Mouse (Mus musculus) right cerebral cortex, postnatal 4 days (tissue): ENCODE measurements around the gene Chrdl2.

Source experiments
- DNase-seq: peaks from one replicate; pipeline ENCODE4 v3.0.0-alpha.2; 2022

Chrdl2 gene

GRCm38 (mm10) chr7:99988725-99989124 is 17.2 kb upstream of the Chrdl2 start:
- DNase-seq, result peak; percentile 72

GRCm38 (mm10) chr7:99989844-99990760 is 15.9 kb upstream of the Chrdl2 start:
- peak; percentile 40 for DNase-seq

- DNase-seq, result no peak
These were observed 14.8 kb upstream of the Chrdl2 start for GRCm38 (mm10) chr7:99990990-99991707.

GRCm38 (mm10) chr7:99993159-99993558 is 12.8 kb upstream of the Chrdl2 start:
- no peak for DNase-seq

GRCm38 (mm10) chr7:99995186-99995585 is 10.8 kb upstream of the Chrdl2 start:
- DNase-seq, result no peak

- no peak for DNase-seq
These were observed 7.3 kb upstream of the Chrdl2 start for GRCm38 (mm10) chr7:99998668-99999067.

- DNase-seq, result no peak
These were observed 2.2 kb upstream of the Chrdl2 start for GRCm38 (mm10) chr7:100003781-100004180.

GRCm38 (mm10) chr7:100006411-100006810 is 439 bp downstream of the Chrdl2 start:
- DNase-seq, result no peak

GRCm38 (mm10) chr7:100008765-100009164 is 2.8 kb downstream of the Chrdl2 start:
- no peak for DNase-seq

- peak; percentile 30 for DNase-seq
These were observed 3.7 kb downstream of the Chrdl2 start for GRCm38 (mm10) chr7:100009640-100010039.

GRCm38 (mm10) chr7:100010711-100011110 is 4.7 kb downstream of the Chrdl2 start:
- no peak for DNase-seq

GRCm38 (mm10) chr7:100012085-100012484 is 6.1 kb downstream of the Chrdl2 start:
- DNase-seq, result no peak

GRCm38 (mm10) chr7:100012515-100012914 is 6.5 kb downstream of the Chrdl2 start:
- no peak for DNase-seq

GRCm38 (mm10) chr7:100014123-100014600 is 8.2 kb downstream of the Chrdl2 start:
- no peak for DNase-seq

- no peak for DNase-seq
These were observed 11.1 kb downstream of the Chrdl2 start for GRCm38 (mm10) chr7:100017056-100017455.

GRCm38 (mm10) chr7:100027353-100027752 is 21.4 kb downstream of the Chrdl2 start:
- no peak for DNase-seq

- DNase-seq, result no peak
These were observed 23.3 kb downstream of the Chrdl2 start for GRCm38 (mm10) chr7:100029307-100029706.

- no peak for DNase-seq
These were observed 25.2 kb downstream of the Chrdl2 start for GRCm38 (mm10) chr7:100030996-100031749.

GRCm38 (mm10) chr7:100033672-100034071 is 27.7 kb downstream of the Chrdl2 start:
- DNase-seq, result no peak

- no peak for DNase-seq
These were observed 29.0 kb downstream of the Chrdl2 start for GRCm38 (mm10) chr7:100034815-100035463.

GRCm38 (mm10) chr7:100036050-100036449 is 30.1 kb downstream of the Chrdl2 start:
- DNase-seq, result no peak

- DNase-seq, result no peak
These were observed 30.5 kb downstream of the Chrdl2 start for GRCm38 (mm10) chr7:100036495-100036894.
